Mouse (Mus musculus) brain, embryonic 14.5 days (tissue): ENCODE results near the gene Flt3.

Experiments used
- CTCF ChIP-seq: fragments of 200-500 bp; IDR thresholded peaks from 2 replicates; pipeline ENCODE4 v1.5.1; 2012; ENCODE audit warnings: inconsistent platforms, mild to moderate bottlenecking, moderate library complexity, borderline replicate concordance; ENCODE audit not compliant: insufficient read depth, insufficient read length; ENCODE audit errors: extremely low read depth
- POLR2A ChIP-seq: fragments of 200-500 bp; IDR thresholded peaks from 2 replicates; pipeline ENCODE4 v1.6.1; 2012; ENCODE audit warnings: mild to moderate bottlenecking, inconsistent platforms, borderline replicate concordance; ENCODE audit not compliant: poor library complexity, insufficient read depth, insufficient read length, severe bottlenecking; ENCODE audit errors: extremely low read depth

DNA sequence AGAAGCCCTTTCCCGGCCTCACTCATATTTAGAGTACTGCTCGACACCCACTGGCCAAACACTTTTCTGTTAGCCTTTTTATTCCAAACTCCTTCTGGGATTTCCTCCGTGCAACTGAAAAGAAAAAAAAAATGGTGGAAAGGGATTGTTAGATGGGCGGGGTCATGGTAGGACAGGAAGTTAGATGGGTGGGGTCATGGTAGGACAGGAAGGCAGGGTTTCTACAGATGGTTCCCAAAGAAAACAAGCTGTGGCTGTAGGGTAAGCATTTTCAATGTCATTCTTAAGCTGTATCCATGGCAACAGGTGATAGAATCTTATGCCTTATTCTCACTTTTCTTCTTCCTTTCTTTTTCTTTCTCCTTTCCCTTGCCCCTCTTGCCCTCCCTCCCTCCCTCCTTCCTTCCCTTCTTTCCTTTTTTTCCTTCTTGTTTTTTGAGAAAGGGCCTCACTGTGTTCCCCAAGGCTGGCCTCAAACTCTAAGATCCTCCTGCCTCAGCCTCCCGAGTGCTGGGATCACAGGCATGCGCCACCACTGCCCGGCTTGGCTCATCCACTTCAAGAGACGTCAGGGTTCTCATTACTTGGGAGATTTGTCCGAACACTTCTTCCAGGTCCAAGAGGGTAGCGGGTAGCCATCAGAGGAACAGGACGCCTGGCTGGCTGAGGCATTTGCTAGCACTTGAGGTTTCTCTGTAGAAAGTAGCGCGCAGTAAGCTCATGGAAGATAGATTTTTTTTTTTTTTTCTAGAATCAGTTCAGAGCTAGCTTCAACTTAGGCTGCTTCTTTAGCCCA lies 43.8 kb downstream of the Flt3 start:
- TF ChIP-seq POLR2A = no peak
- no peak for TF ChIP-seq CTCF
